Mouse (Mus musculus) forebrain, embryonic 11.5 days (tissue): ENCODE results near the gene Grik5. TPM values are rescaled to one million over a fixed set of nuclear protein-coding genes. Genes with fewer than 3 reads are reported as not detected.
"Not testable (repeated sequence)": the region's sequence is repeated elsewhere in the genome, so short reads cannot be mapped to it uniquely, and the experiment has no call there.

Experiments used
- ATAC-seq: fragments of 200-750 bp; cut with Nextera tagmentation; replicated peaks from 2 replicates; pipeline ENCODE4 v1.8.0; 2017; ENCODE audit warnings: moderate TSS enrichment; ENCODE audit not compliant: low FRiP score
- DNase-seq: peaks from one replicate; pipeline ENCODE4 v3.0.0-alpha.2; 2017; ENCODE audit warnings: low spot score
- H3K27ac ChIP-seq: fragments of 300-500 bp; sonication (generic); 2 replicates; pipeline ENCODE4 v1.5.1; 2014; ENCODE audit warnings: low read depth, low read length
- H3K27me3 ChIP-seq: fragments of 300-500 bp; sonication (generic); 2 replicates; pipeline ENCODE4 v1.6.1; 2014; ENCODE audit warnings: mild to moderate bottlenecking, low read length, mixed read lengths; ENCODE audit not compliant: control insufficient read depth, insufficient read depth
- H3K36me3 ChIP-seq: fragments of 300-500 bp; sonication (generic); 2 replicates; pipeline ENCODE4 v1.6.1; 2014; ENCODE audit warnings: mild to moderate bottlenecking, low read length, moderate library complexity, mixed read lengths; ENCODE audit not compliant: control insufficient read depth, insufficient read depth
- H3K4me1 ChIP-seq: fragments of 300-500 bp; sonication (generic); replicated peaks from 2 replicates; pipeline ENCODE4 v1.6.1; 2014; ENCODE audit warnings: low read length, mixed read lengths; ENCODE audit not compliant: control insufficient read depth, insufficient read depth
- H3K4me2 ChIP-seq: fragments of 300-500 bp; sonication (generic); 2 replicates; pipeline ENCODE4 v1.6.1; 2014; ENCODE audit warnings: low read depth, mild to moderate bottlenecking, low read length, moderate library complexity, mixed read lengths; ENCODE audit not compliant: severe bottlenecking
- H3K4me3 ChIP-seq: fragments of 300-500 bp; sonication (generic); 2 replicates; pipeline ENCODE4 v1.5.1; 2014; ENCODE audit warnings: low read depth, low read length
- H3K9ac ChIP-seq: fragments of 300-500 bp; sonication (generic); 2 replicates; pipeline ENCODE4 v1.6.1; 2014; ENCODE audit warnings: low read length
- H3K9me3 ChIP-seq: fragments of 300-500 bp; sonication (generic); 2 replicates; pipeline ENCODE4 v1.6.1; 2016; ENCODE audit warnings: low read length, mixed read lengths; ENCODE audit not compliant: control insufficient read depth
- WGBS: fragments of 180-500 bp; shearing (Covaris S2); extraction: QIAGEN DNeasy Blood & Tissue Kit; methylation state at CpG from one replicate; pipeline ENCODE4 v1.1.7; 2014; 5-methylcytosine and 5-hydroxymethylcytosine counted together
- polyA plus RNA-seq: library from polyadenylated mRNA; unstranded; fragments of >200 nt; fragmentation: Nextera tagmentation; extraction: Ambion mirVana; gene quantifications from 2 replicates; pipeline ENCODE4 v1.2.1, GENCODE M21; 2014

Gene Grik5
- polyA plus RNA-seq, 1 experiment from 2014 or later, result 13.6 TPM

DNA sequence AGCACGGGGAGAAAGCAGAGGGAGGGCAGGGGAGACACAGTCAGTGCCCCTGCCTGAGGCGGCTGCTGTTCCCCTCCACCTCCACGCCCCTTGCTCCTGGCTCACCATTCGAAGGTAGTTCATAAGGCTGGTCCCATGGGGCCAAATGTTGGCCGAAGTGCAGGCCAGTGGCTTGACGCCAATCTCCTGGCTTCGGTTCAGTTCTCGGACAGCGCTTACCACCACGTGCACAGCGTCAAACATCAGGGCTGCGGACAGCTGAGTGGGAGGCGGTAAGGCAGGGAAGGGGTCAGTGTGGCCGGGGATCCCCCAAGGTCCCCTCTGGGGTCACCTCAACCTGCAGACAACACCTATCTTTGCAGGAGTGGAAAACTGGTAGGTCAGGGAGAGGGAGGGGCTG, 13.3 kb downstream of the Grik5 start:
- Histone ChIP-seq H3K27ac (no peak overlapping the region), H3K9me3 (no peaks in the 10 kb centered on the region; the same call in 1 of the 2 replicates), H3K4me3 (no peak overlapping the region), H3K36me3 (peaks cover 35% of the 10 kb centered on the region), H3K4me2 (no peak overlapping the region), H3K4me1 (no peaks in the 10 kb centered on the region), H3K9ac (no peak overlapping the region), H3K27me3 (no peaks in the 10 kb centered on the region)
- ATAC-seq (no peak), DNase-seq (no peak)
- 93% methylated on average over 14 of the region's 14 CpGs for WGBS

- DNase-seq (no peak), ATAC-seq (no peak)
- no peak overlapping the region for H3K4me3 ChIP-seq
- no peak overlapping the region for H3K27ac ChIP-seq
- no peaks in the 10 kb centered on the region for H3K27me3 ChIP-seq
- peaks cover 35% of the 10 kb centered on the region for H3K36me3 ChIP-seq
- H3K9me3 ChIP-seq, result no peaks in the 10 kb centered on the region; the same call in 1 of the 2 replicates
- 94% methylated on average over 8 of the region's 8 CpGs for WGBS
- no peaks in the 10 kb centered on the region for H3K4me1 ChIP-seq
- H3K4me2 ChIP-seq, result no peak overlapping the region
- H3K9ac ChIP-seq, result no peak overlapping the region
Measured at GRCm38 (mm10) chr7:25058394-25058793, 13.8 kb downstream of the Grik5 start.

- no peak overlapping the region for H3K27ac ChIP-seq
- no peak overlapping the region for H3K4me3 ChIP-seq
- no peaks in the 10 kb centered on the region for H3K4me1 ChIP-seq
- ATAC-seq (no peak), DNase-seq (no peak)
- 91% methylated on average over 5 of the region's 5 CpGs for WGBS
- H3K9me3 ChIP-seq, result no peaks in the 10 kb centered on the region; the same call in 1 of the 2 replicates
- peaks cover 33% of the 10 kb centered on the region for H3K36me3 ChIP-seq
- H3K27me3 ChIP-seq, result no peaks in the 10 kb centered on the region
- H3K9ac ChIP-seq, result no peak overlapping the region
- H3K4me2 ChIP-seq, result no peak overlapping the region
Measured at GRCm38 (mm10) chr7:25057888-25058287, 14.3 kb downstream of the Grik5 start.

DNA sequence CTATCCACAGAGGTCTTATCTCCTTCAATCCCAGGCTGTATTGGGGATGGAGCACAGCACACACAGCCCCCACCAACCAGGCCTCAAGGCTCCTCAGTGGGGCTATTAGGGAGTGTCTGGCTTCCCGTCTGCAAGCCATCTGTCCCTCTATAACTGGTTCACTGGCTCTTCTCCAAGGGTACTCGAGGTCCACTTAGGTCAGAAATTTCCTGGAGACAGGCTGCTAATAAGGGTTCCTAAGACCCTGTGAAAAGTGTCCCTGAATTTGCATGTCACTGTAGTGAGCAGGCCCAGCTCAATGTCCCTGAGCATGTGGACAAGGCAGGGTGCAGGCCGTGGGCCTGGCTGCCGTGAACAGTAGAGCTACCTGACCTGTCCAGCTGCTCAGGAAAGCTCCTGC, 15.2 kb downstream of the Grik5 start:
- no peak overlapping the region for H3K27ac ChIP-seq
- no peak for ATAC-seq
- no peak for DNase-seq
- no peak overlapping the region for H3K9ac ChIP-seq
- H3K36me3 ChIP-seq, result peaks cover 31% of the 10 kb centered on the region
- 86% methylated on average over 4 of the region's 4 CpGs for WGBS
- H3K4me3 ChIP-seq, result no peak overlapping the region
- no peaks in the 10 kb centered on the region for H3K4me1 ChIP-seq
- no peaks in the 10 kb centered on the region; the same call in 1 of the 2 replicates for H3K9me3 ChIP-seq
- no peak overlapping the region for H3K4me2 ChIP-seq
- no peaks in the 10 kb centered on the region for H3K27me3 ChIP-seq

DNA sequence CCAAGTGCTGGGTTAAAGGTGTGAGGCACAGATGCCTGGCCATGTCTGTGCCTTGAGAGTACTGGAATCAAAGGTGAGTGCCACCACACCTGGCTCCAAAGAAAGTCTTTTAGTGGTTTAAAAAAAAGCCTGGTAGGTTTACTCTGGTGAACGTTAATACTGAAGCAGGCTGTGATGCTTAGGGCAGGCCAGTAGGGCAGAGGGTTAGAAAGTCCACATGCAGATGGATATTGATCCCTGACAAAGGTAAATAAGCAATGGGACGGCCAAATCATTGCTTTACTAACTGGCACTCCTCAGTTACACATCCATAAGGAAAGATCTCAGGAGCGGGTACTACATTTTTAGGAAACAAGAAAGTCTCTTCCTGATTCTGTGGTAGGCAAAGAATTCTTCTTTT, 19.6 kb downstream of the Grik5 start:
- H3K36me3 ChIP-seq, result peaks cover 18% of the 10 kb centered on the region
- H3K4me2 ChIP-seq, result no peak overlapping the region
- no peak for ATAC-seq
- H3K4me3 ChIP-seq, result no peak overlapping the region
- no peaks in the 10 kb centered on the region; the same call in 1 of the 2 replicates for H3K9me3 ChIP-seq
- no peak overlapping the region for H3K27ac ChIP-seq
- H3K9ac ChIP-seq, result no peak overlapping the region
- no peaks in the 10 kb centered on the region for H3K27me3 ChIP-seq
- no peaks in the 10 kb centered on the region for H3K4me1 ChIP-seq
- no peak for DNase-seq
- WGBS, result 93% methylated on average over 3 of the region's 3 CpGs

DNA sequence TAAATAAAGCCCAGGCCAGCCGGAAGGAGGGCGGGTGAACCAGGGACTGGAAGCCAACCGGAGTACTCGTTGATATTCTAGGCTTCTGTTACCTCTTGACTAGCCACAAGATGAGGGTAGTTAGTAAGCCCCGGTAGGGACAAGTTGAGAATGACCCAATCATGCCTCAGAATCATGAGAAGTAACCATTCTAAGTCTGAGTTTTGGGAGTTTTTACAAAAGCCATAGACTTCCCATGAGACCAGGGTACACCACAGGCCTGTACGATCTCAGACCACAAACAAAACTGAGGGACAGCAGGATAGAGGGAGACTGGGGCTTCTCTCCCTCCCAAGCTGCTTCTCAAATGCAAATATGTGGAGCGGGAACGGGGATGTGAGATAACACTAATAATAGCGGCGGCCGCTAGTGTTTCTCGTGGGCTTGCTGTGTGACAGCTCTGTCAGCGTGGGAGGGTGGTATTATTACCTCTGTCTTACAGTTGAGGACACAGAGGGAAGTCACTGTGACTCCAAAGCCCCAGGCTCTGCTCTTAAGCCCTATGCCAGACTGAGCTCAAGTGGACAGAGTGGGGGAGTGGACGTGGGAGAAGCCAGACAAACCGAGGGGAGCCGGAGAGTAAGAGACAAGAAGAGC, 22.7 kb downstream of the Grik5 start:
- ATAC-seq (no peak), DNase-seq (no peak)
- H3K9me3 ChIP-seq, result no peaks in the 10 kb centered on the region
- no peak overlapping the region for H3K9ac ChIP-seq
- H3K4me3 ChIP-seq, result no peak overlapping the region
- no peak overlapping the region for H3K27ac ChIP-seq
- no peaks in the 10 kb centered on the region for H3K4me1 ChIP-seq
- WGBS, result 90% methylated on average over 16 of the region's 16 CpGs
- no peak overlapping the region for H3K4me2 ChIP-seq
- peaks cover 4% of the 10 kb centered on the region for H3K36me3 ChIP-seq
- H3K27me3 ChIP-seq, result no peaks in the 10 kb centered on the region

- Histone ChIP-seq H3K9ac (no peak overlapping the region), H3K4me1 (no peaks in the 10 kb centered on the region), H3K9me3 (no peaks in the 10 kb centered on the region), H3K36me3 (peaks cover 4% of the 10 kb centered on the region), H3K27ac (no peak overlapping the region), H3K4me2 (no peak overlapping the region), H3K27me3 (no peaks in the 10 kb centered on the region), H3K4me3 (no peak overlapping the region)
- ATAC-seq, result no peak
- WGBS, result 94% methylated on average over 8 of the region's 8 CpGs
- no peak for DNase-seq
Measured at GRCm38 (mm10) chr7:25047363-25047762, 24.8 kb downstream of the Grik5 start.

GRCm38 (mm10) chr7:25044599-25044998, 27.5 kb downstream of the Grik5 start:
- not testable (repeated sequence) for H3K4me1 ChIP-seq, H3K36me3 ChIP-seq, H3K27ac ChIP-seq, H3K27me3 ChIP-seq, ATAC-seq, DNase-seq, H3K9ac ChIP-seq, H3K4me2 ChIP-seq, H3K9me3 ChIP-seq, H3K4me3 ChIP-seq
- 89% methylated on average over 7 of the region's 7 CpGs for WGBS

GRCm38 (mm10) chr7:25041921-25042320, 30.2 kb downstream of the Grik5 start:
- H3K9me3 ChIP-seq, result no peaks in the 10 kb centered on the region
- no peak overlapping the region for H3K27ac ChIP-seq
- H3K4me1 ChIP-seq, result no peaks in the 10 kb centered on the region
- no peak overlapping the region for H3K4me2 ChIP-seq
- 94% methylated on average over 12 of the region's 12 CpGs for WGBS
- peaks cover 6% of the 10 kb centered on the region for H3K36me3 ChIP-seq
- H3K9ac ChIP-seq, result no peak overlapping the region
- ATAC-seq (no peak), DNase-seq (no peak)
- H3K4me3 ChIP-seq, result no peak overlapping the region
- no peaks in the 10 kb centered on the region for H3K27me3 ChIP-seq
